Mouse (Mus musculus): ENCODE measurements at regions not wholly inside any gene's neighbourhood (a gene's known extent, or its start where the extent isn't known, plus 50 kb on each side); places are given as distances from the start of the nearest gene placed in this dataset.

- no peak for DNase-seq (ENCODE audit: low read depth, low spot score)
Observed at GRCm38 (mm10) chr3:121864734-121865445, 49.8 kb upstream of the Abcd3 start.

All from retina, postnatal 7 days (tissue).